Mouse (Mus musculus) C2C12 (cell line): ENCODE measurements at regions not wholly inside any gene's neighbourhood (a gene's known extent, or its start where the extent isn't known, plus 50 kb on each side); places are given as distances from the start of the nearest gene placed in this dataset.
"Not testable (repeated sequence)": the region's sequence is repeated elsewhere in the genome, so short reads cannot be mapped to it uniquely, and the experiment has no call there.

Experiments used
- H3K27me3 ChIP-seq: one replicate; pipeline ENCODE4 v1.6.1; 2011; ENCODE audit not compliant: control insufficient read depth, insufficient read depth, insufficient read length
- H3K36me3 ChIP-seq: one replicate; pipeline ENCODE4 v1.6.1; 2011; ENCODE audit not compliant: control insufficient read depth, insufficient read depth
- H3K4me3 ChIP-seq: one replicate; pipeline ENCODE4 v1.5.1; 2011; ENCODE audit warnings: mild to moderate bottlenecking, control low read depth; ENCODE audit not compliant: poor library complexity, insufficient read depth, severe bottlenecking
- H3K79me2 ChIP-seq: one replicate; pipeline ENCODE4 v1.6.1; 2011; ENCODE audit not compliant: control insufficient read depth, insufficient read depth
- H3K79me3 ChIP-seq: one replicate; pipeline ENCODE4 v1.6.1; 2011; ENCODE audit warnings: low read depth, control low read depth
- H3ac ChIP-seq: one replicate; pipeline ENCODE3; 2011; ENCODE audit warnings: low read depth; ENCODE audit not compliant: control insufficient read depth, insufficient read length
- CEBPB ChIP-seq: IDR thresholded peaks from one replicate; pipeline ENCODE4 v1.6.1; 2011; ENCODE audit warnings: low read depth, mild to moderate bottlenecking, control low read depth, moderate library complexity
- CTCF ChIP-seq: IDR thresholded peaks from one replicate; pipeline ENCODE4 v1.5.1; 2011; ENCODE audit not compliant: control insufficient read depth, insufficient read depth, insufficient read length
- FOSL1 ChIP-seq: IDR thresholded peaks from one replicate; pipeline ENCODE4 v1.8.0; 2011; ENCODE audit warnings: mild to moderate bottlenecking, low read length; ENCODE audit not compliant: poor library complexity, insufficient read depth, severe bottlenecking
- MAX ChIP-seq: IDR thresholded peaks from one replicate; pipeline ENCODE4 v1.6.1; 2011; ENCODE audit warnings: mild to moderate bottlenecking, control low read depth
- MYOD1 ChIP-seq: IDR thresholded peaks from one replicate; pipeline ENCODE4 v1.6.1; 2011; ENCODE audit warnings: low read depth; ENCODE audit not compliant: control insufficient read depth, insufficient read length
- MYOG ChIP-seq: IDR thresholded peaks from one replicate; pipeline ENCODE4 v1.6.1; 2011; ENCODE audit not compliant: control insufficient read depth, insufficient read length; ENCODE audit errors: extremely low read depth
- USF1 ChIP-seq: IDR thresholded peaks from one replicate; pipeline ENCODE4 v1.6.1; 2011; ENCODE audit warnings: low read depth, mild to moderate bottlenecking, control low read depth, moderate library complexity

- no peaks in the 10 kb centered on the region for H3K36me3 ChIP-seq
- H3ac ChIP-seq = no peak overlapping the region
Observed at GRCm38 (mm10) chr15:42128976-42129375, 1994.8 kb downstream of the 9330182O14Rik start.

DNA sequence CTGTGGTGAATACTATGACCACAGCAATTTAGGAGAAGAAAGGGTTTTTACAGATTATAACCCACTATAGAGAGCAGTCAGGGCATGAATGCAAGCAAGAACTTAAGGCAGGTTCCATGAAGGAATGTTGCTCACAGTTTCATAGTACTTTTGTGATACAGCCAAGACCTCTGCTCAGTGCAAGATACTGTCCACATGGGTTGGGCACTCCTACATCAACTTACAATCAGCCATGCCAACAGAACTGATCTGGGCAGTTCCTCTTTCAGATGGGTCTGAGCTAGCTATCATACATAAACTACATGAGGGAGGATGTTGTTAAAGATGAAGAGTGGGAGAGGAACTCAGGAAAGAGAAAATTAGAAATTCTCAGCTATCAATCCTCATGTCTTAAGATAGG lies 2032.4 kb downstream of the 9330182O14Rik start:
- Histone ChIP-seq H3K4me3 (no peak overlapping the region), H3K36me3 (no peaks in the 10 kb centered on the region), H3K79me3 (no peaks in the 10 kb centered on the region), H3K79me2 (no peaks in the 10 kb centered on the region), H3K27me3 (no peaks in the 10 kb centered on the region), H3ac (no peak overlapping the region)
- TF ChIP-seq USF1 = no peak
- no peak for TF ChIP-seq CEBPB
- no peak for TF ChIP-seq CTCF
- TF ChIP-seq MYOD1 = no peak
- TF ChIP-seq FOSL1 = no peak
- TF ChIP-seq MAX = no peak
- TF ChIP-seq MYOG = no peak

More at GRCm38 (mm10) chr15:42128976-42129375, 1994.8 kb downstream of the 9330182O14Rik start:
- TF ChIP-seq MYOD1 (no peak), CTCF (no peak), CEBPB (no peak), FOSL1 (no peak), USF1 (no peak), MYOG (no peak), MAX (no peak)
- H3K27me3 ChIP-seq = no peaks in the 10 kb centered on the region
- no peak overlapping the region for H3K4me3 ChIP-seq
- no peaks in the 10 kb centered on the region for H3K79me2 ChIP-seq
- H3K79me3 ChIP-seq = no peaks in the 10 kb centered on the region

DNA sequence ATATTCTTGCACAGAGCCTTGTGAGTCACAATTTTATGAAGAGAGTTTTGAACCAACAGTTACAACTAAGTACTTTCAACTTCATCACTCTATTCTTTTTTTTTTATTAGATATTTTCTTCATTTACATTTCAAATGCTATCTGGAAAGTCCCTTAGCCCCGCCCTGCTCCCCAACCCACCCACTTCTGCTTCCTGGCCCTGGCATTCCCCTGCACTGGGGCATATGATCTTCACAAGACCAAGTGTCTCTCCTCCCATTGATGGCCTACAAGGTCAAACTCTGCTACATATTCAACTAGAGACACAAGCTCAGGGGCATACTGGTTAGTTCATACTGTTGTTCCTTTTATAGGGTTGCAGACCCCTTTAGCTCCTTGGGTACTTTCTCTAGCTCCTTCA lies 2043.6 kb downstream of the 9330182O14Rik start:
- not testable (repeated sequence) for H3K4me3 ChIP-seq, H3K79me3 ChIP-seq, H3K79me2 ChIP-seq, H3K36me3 ChIP-seq, H3ac ChIP-seq, H3K27me3 ChIP-seq

GRCm38 (mm10) chr15:42207187-42207846 lies 2073.2 kb downstream of the 9330182O14Rik start:
- no peak for TF ChIP-seq MYOG
- peak; percentile 42 for TF ChIP-seq CTCF
- TF ChIP-seq FOSL1 = no peak
- TF ChIP-seq MAX = no peak
- H3K27me3 ChIP-seq = no peaks in the 10 kb centered on the region
- H3K36me3 ChIP-seq = no peaks in the 10 kb centered on the region
- H3K79me3 ChIP-seq = no peaks in the 10 kb centered on the region
- no peak overlapping the region for H3ac ChIP-seq
- H3K79me2 ChIP-seq = no peaks in the 10 kb centered on the region
- no peak overlapping the region for H3K4me3 ChIP-seq

DNA sequence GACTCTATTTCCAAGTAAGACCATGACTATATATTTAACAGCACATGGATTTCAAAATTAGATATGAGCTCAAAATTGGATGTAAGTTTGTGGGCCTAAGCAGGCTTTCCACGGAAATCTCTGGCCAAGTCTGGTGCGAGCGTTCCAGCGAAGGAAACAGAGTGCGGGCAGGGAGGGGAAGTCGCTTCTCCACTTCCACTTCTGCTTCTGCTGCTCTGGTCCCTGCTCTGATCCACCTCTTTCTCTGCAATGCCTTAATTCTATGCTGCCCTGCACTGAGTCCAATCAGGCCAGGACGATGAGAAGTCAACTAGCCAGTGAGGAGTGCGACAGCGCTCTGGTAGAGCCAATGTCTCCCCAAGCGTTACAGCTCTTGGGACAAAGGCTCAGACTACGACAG lies 2085.3 kb downstream of the 9330182O14Rik start:
- H3K4me3 ChIP-seq = no peak overlapping the region
- no peak for TF ChIP-seq USF1
- no peak for TF ChIP-seq MAX
- TF ChIP-seq MYOG = no peak
- no peak for TF ChIP-seq CTCF
- H3K36me3 ChIP-seq = no peaks in the 10 kb centered on the region
- no peaks in the 10 kb centered on the region for H3K79me3 ChIP-seq
- H3K27me3 ChIP-seq = no peaks in the 10 kb centered on the region
- no peak overlapping the region for H3ac ChIP-seq
- no peaks in the 10 kb centered on the region for H3K79me2 ChIP-seq

DNA sequence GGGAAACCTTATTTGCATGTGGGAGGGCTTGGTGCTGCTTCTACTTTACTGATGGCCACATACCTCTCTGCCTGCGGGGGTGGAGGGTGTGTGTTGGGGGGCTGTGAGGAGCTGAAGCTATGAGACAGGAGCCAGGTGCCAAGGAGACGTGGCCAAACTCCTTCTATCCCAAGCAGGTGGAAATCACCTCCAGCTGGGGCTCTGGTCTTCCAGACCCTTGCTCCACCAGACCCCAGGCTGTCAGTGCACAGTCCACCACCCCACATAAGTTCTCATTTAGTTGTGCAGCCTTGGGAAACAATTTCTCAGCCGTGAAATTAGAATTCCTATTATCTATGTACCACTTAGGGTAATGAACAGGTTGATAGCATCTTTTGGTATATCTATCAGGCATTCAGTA lies 2085.8 kb downstream of the 9330182O14Rik start:
- no peaks in the 10 kb centered on the region for H3K79me2 ChIP-seq
- no peak overlapping the region for H3K4me3 ChIP-seq
- no peaks in the 10 kb centered on the region for H3K27me3 ChIP-seq
- H3K36me3 ChIP-seq = no peaks in the 10 kb centered on the region
- TF ChIP-seq MAX (no peak), MYOD1 (no peak), MYOG (no peak), CTCF (no peak)
- no peaks in the 10 kb centered on the region for H3K79me3 ChIP-seq
- H3ac ChIP-seq = no peak overlapping the region
